Mouse (Mus musculus) cerebellum, adult 11-12 months (tissue): ENCODE results near the gene Tnni3k.

Experiments used
- DNase-seq: peaks from one replicate; pipeline ENCODE4 v3.0.0; 2022

The Tnni3k gene

DNA sequence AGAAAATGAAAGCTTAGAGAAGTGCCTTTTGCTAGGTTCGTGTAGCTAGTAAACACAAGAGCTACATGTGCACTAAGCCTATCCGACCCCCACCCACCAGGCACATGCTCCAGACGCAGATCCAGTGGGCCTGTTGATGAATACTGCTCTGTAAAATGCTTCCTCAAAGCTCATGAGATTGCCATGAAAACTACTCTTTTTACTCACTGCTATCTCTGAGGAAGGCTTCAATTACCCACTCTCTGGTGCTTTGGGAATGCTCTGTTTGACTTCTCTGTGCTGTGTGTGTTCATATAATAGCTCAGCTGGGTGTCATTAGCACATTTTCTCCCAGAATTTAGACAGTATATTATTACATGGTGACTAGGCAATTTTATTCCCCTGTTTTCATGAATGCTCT lies 297.1 kb downstream of the Tnni3k start:
- DNase-seq: no peak

DNA sequence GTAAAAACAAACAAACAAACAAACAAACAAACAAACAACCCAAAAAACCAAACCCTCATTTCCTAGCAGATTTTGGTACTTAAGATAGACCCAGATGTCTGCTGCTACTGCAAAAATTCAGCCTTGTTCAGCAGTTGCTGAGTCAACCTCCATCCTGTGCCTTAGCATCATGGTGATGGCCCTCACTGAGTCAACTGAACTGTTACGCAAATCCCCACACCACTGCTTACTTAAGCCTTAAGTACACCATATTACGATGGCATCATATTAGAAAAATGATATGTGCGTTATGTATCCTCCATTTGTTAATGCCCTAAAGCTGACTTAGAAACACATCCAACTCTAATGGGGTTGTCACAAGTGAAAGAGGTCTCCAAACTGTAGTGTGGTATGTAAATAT lies 300.0 kb downstream of the Tnni3k start:
- DNase-seq: no peak

- DNase-seq: no peak
Measured at GRCm38 (mm10) chr3:154754505-154754904, 300.7 kb downstream of the Tnni3k start.

GRCm38 (mm10) chr3:154744317-154744716 lies 310.9 kb downstream of the Tnni3k start:
- DNase-seq: no peak

DNA sequence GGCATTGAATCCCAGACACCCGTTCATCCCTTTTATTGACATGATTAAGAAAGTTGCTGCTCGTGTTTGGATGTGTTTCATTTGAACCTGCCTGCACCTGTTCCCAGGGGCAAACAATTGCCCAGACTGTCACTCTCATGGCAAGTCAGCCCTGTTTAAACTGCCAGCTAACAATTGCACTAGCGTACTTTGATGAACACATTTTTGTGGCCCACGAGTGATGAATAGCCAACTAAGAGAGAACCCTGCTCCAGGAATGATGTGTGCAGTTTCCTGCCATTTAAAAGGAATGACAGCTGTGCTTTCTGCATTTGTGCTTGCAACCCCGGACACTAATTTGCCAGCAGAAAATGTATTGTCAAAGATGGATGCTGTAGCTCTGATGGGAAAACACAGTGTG lies 312.3 kb downstream of the Tnni3k start:
- DNase-seq: no peak

GRCm38 (mm10) chr3:154741496-154741895 lies 313.7 kb downstream of the Tnni3k start:
- no peak for DNase-seq
